Mouse (Mus musculus): ENCODE measurements around the gene Creg1. TPM values are rescaled to one million over a fixed set of nuclear protein-coding genes. Genes with fewer than 3 reads are reported as not detected.

Gene Creg1
- total RNA-seq, 1 experiment: 15.7 TPM

GRCm38 (mm10) chr1:165814116-165814515 is 50.6 kb downstream of the Creg1 start:
- Histone ChIP-seq H3K36me3 (ENCODE audit: control insufficient read depth, insufficient read depth, low read length, poor library complexity, severe bottlenecking) (no peaks in the 10 kb centered on the region), H3K9ac (ENCODE audit: insufficient read depth, low read depth, low read length, poor library complexity, severe bottlenecking) (no peak overlapping the region), H3K4me1 (ENCODE audit: control insufficient read depth in 2 of 2, insufficient read depth in 2 of 2, low read length in 2 of 2, poor library complexity in 1 of 2) (no peaks in the 10 kb centered on the region), H3K27ac (ENCODE audit: insufficient read depth, low read depth, low read length, poor library complexity, severe bottlenecking) (no peak overlapping the region), H3K9me3 (ENCODE audit: control insufficient read depth, insufficient read depth, low read depth, low read length) (no peaks in the 10 kb centered on the region), H3K4me3 (ENCODE audit: insufficient read depth in 1 of 2, low read depth in 1 of 2, low read length in 2 of 2, poor library complexity in 1 of 2, severe bottlenecking in 1 of 2) (no peak overlapping the region)
- in situ Hi-C loops (cut with MboI; ENCODE audit: low sequenced_read_pairs in 2 of 2, unreplicated experiment in 2 of 2): no loop called here
- no peak for TF ChIP-seq MAFK (IDR thresholded peaks at IDR 0.05; ENCODE audit: insufficient read depth, low read depth, low read length)
- TF ChIP-seq HCFC1 (IDR thresholded peaks at IDR 0.05; ENCODE audit: borderline replicate concordance, insufficient read depth, low read length): no peak
- TF ChIP-seq CHD2 (IDR thresholded peaks at IDR 0.05; ENCODE audit: low read depth, low read length): no peak
- no peak for TF ChIP-seq ZC3H11A (IDR thresholded peaks at IDR 0.05; ENCODE audit: borderline replicate concordance, low read depth, low read length)
- TF ChIP-seq ZNF384 (IDR thresholded peaks at IDR 0.05; ENCODE audit: low read depth, low read length): no peak
- DNase-seq (ENCODE audit: low read depth, low spot score): no peak

- in situ Hi-C loops (cut with MboI; ENCODE audit: low sequenced_read_pairs in 2 of 2, unreplicated experiment in 2 of 2): no loop called here
- peak; percentile 19 for DNase-seq (ENCODE audit: low read depth, low spot score)
- no peak overlapping the region for H3K9ac ChIP-seq (ENCODE audit: insufficient read depth, low read depth, low read length, poor library complexity, severe bottlenecking)
- no peak for TF ChIP-seq ZC3H11A (IDR thresholded peaks at IDR 0.05; ENCODE audit: borderline replicate concordance, low read depth, low read length)
- no peak for TF ChIP-seq HCFC1 (IDR thresholded peaks at IDR 0.05; ENCODE audit: borderline replicate concordance, insufficient read depth, low read length)
- no peak for TF ChIP-seq CHD2 (IDR thresholded peaks at IDR 0.05; ENCODE audit: low read depth, low read length)
- TF ChIP-seq MAFK (IDR thresholded peaks at IDR 0.05; ENCODE audit: insufficient read depth, low read depth, low read length): no peak
- H3K4me1 ChIP-seq (ENCODE audit: control insufficient read depth in 2 of 2, insufficient read depth in 2 of 2, low read length in 2 of 2, poor library complexity in 1 of 2): no peaks in the 10 kb centered on the region
- no peaks in the 10 kb centered on the region for H3K36me3 ChIP-seq (ENCODE audit: control insufficient read depth, insufficient read depth, low read length, poor library complexity, severe bottlenecking)
- no peak overlapping the region for H3K4me3 ChIP-seq (ENCODE audit: insufficient read depth in 1 of 2, low read depth in 1 of 2, low read length in 2 of 2, poor library complexity in 1 of 2, severe bottlenecking in 1 of 2)
- no peaks in the 10 kb centered on the region for H3K9me3 ChIP-seq (ENCODE audit: control insufficient read depth, insufficient read depth, low read depth, low read length)
- H3K27ac ChIP-seq (ENCODE audit: insufficient read depth, low read depth, low read length, poor library complexity, severe bottlenecking): no peak overlapping the region
Observed at GRCm38 (mm10) chr1:165814521-165815278, 51.2 kb downstream of the Creg1 start.

GRCm38 (mm10) chr1:165816391-165816790 is 52.8 kb downstream of the Creg1 start:
- Histone ChIP-seq H3K9me3 (ENCODE audit: control insufficient read depth, insufficient read depth, low read depth, low read length) (no peaks in the 10 kb centered on the region), H3K4me3 (ENCODE audit: insufficient read depth in 1 of 2, low read depth in 1 of 2, low read length in 2 of 2, poor library complexity in 1 of 2, severe bottlenecking in 1 of 2) (no peak overlapping the region), H3K9ac (ENCODE audit: insufficient read depth, low read depth, low read length, poor library complexity, severe bottlenecking) (no peak overlapping the region), H3K4me1 (ENCODE audit: control insufficient read depth in 2 of 2, insufficient read depth in 2 of 2, low read length in 2 of 2, poor library complexity in 1 of 2) (no peaks in the 10 kb centered on the region), H3K36me3 (ENCODE audit: control insufficient read depth, insufficient read depth, low read length, poor library complexity, severe bottlenecking) (no peaks in the 10 kb centered on the region), H3K27ac (ENCODE audit: insufficient read depth, low read depth, low read length, poor library complexity, severe bottlenecking) (no peak overlapping the region)
- in situ Hi-C loops (cut with MboI; ENCODE audit: low sequenced_read_pairs in 2 of 2, unreplicated experiment in 2 of 2): no loop called here
- TF ChIP-seq ZC3H11A (IDR thresholded peaks at IDR 0.05; ENCODE audit: borderline replicate concordance, low read depth, low read length) (no peak), ZNF384 (IDR thresholded peaks at IDR 0.05; ENCODE audit: low read depth, low read length) (no peak), CHD2 (IDR thresholded peaks at IDR 0.05; ENCODE audit: low read depth, low read length) (no peak), MAFK (IDR thresholded peaks at IDR 0.05; ENCODE audit: insufficient read depth, low read depth, low read length) (no peak), HCFC1 (IDR thresholded peaks at IDR 0.05; ENCODE audit: borderline replicate concordance, insufficient read depth, low read length) (no peak)
- no peak for DNase-seq (ENCODE audit: low read depth, low spot score)

GRCm38 (mm10) chr1:165817264-165817663 is 53.7 kb downstream of the Creg1 start:
- Histone ChIP-seq H3K27ac (ENCODE audit: insufficient read depth, low read depth, low read length, poor library complexity, severe bottlenecking) (no peak overlapping the region), H3K4me1 (ENCODE audit: control insufficient read depth in 2 of 2, insufficient read depth in 2 of 2, low read length in 2 of 2, poor library complexity in 1 of 2) (no peaks in the 10 kb centered on the region)
- no peak for TF ChIP-seq ZNF384 (IDR thresholded peaks at IDR 0.05; ENCODE audit: low read depth, low read length)
- no peak for TF ChIP-seq MAFK (IDR thresholded peaks at IDR 0.05; ENCODE audit: insufficient read depth, low read depth, low read length)
- TF ChIP-seq ZC3H11A (IDR thresholded peaks at IDR 0.05; ENCODE audit: borderline replicate concordance, low read depth, low read length): no peak
- TF ChIP-seq HCFC1 (IDR thresholded peaks at IDR 0.05; ENCODE audit: borderline replicate concordance, insufficient read depth, low read length): no peak
- no peak for TF ChIP-seq CHD2 (IDR thresholded peaks at IDR 0.05; ENCODE audit: low read depth, low read length)

More at GRCm38 (mm10) chr1:165817264-165817663, 53.7 kb downstream of the Creg1 start:
- H3K9me3 ChIP-seq (ENCODE audit: control insufficient read depth, insufficient read depth, low read depth, low read length): no peaks in the 10 kb centered on the region
- no peaks in the 10 kb centered on the region for H3K36me3 ChIP-seq (ENCODE audit: control insufficient read depth, insufficient read depth, low read length, poor library complexity, severe bottlenecking)
- H3K9ac ChIP-seq (ENCODE audit: insufficient read depth, low read depth, low read length, poor library complexity, severe bottlenecking): no peak overlapping the region
- in situ Hi-C loops (cut with MboI; ENCODE audit: low sequenced_read_pairs in 2 of 2, unreplicated experiment in 2 of 2): no loop called here
- no peak for DNase-seq (ENCODE audit: low read depth, low spot score)
- no peak overlapping the region for H3K4me3 ChIP-seq (ENCODE audit: insufficient read depth in 1 of 2, low read depth in 1 of 2, low read length in 2 of 2, poor library complexity in 1 of 2, severe bottlenecking in 1 of 2)

All from ES-E14 (cell line).